Mouse (Mus musculus) A20 (cell line): ENCODE measurements around the gene Gldc.

Experiments used
- DNase-seq: peaks from one replicate; pipeline ENCODE4 v3.0.0-alpha.2; 2011; ENCODE audit warnings: low read depth, low spot score

Gene Gldc

DNA sequence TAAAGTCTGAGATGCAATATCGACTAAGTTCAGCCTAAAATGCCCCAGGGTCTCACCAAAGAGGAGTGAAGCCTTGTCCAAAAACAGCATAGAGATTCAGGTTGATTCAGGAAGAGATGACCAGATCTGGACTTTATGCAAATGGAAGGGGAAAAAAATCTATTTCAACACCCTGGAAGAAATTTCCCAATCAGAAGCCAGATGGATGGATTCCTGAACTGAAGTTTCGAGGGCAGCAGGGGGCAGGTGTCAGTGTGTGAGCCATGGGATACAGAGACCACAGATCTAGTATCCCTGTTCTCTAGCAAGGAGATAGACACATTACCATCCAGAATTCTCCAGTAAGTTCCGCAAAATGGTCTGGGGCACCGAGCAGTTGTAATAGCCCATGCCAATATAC, 17.0 kb downstream of the Gldc start:
- DNase-seq = no peak

DNA sequence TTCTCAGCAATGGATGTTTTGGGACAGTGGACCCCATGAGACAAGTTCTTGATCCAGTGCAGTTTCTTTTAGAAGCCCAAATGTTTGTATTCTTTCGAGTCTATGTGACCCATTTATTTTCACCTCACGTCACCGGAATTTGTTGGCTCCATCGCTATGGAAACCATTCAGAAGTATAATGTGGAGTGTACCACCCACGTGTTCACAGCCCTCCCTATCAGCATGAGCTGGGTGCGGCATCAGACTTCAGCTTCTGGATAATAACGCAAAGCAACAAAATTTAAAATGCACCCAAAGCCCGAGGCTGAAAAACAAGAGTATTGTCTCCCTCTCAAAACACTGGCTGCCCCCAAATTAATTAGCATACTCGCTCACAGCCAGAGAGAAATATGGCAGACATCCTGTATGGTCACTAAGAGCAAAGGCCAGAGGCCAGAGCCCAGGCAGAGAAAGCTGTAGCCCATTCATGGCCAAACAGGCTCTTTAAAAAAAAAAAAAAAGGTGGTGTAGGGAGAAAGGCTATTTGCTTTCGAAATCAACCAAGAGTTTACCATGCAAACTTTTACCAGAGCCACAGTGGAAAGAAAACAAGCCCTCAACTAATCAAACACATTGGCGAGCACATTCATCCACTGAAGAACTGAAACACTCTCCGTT, 18.1 kb downstream of the Gldc start:
- no peak for DNase-seq

DNA sequence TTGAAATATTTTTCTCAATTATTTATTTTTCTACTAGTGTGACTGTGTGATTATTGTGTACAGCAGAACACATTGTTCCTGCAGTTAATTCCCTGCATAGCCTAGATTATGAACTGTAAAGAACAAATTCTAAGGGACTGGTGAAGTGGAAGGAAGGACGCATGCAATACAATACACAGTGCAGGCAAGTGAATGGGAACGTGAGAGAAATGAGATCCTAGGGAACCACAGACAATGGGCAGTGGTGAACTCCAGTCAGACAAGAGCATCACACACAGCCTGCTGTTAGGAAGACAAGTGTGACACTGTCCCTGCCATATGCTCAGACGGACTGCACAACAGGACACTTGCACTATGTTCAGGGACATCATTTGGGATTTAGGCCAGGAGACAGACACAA, 21.5 kb downstream of the Gldc start:
- no peak for DNase-seq

DNA sequence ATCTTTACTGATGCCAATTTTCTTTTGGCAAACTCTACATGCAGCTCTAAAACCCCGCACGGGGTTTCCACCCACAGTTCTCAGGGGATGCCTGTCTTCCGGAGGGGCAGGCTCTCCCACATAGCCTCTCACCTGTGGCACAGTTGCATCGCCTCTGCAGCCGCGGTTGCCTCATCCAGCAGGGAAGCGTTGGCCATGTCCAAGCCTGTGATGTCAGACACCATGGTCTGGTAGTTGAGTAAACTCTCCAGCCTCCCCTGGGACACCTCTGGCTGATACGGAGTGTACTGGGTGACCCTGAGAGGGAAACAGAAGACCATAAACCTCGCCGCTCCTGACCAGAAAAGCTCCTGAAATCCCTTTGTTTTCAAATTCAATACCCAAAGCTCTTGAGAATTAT, 23.9 kb downstream of the Gldc start:
- no peak for DNase-seq

DNA sequence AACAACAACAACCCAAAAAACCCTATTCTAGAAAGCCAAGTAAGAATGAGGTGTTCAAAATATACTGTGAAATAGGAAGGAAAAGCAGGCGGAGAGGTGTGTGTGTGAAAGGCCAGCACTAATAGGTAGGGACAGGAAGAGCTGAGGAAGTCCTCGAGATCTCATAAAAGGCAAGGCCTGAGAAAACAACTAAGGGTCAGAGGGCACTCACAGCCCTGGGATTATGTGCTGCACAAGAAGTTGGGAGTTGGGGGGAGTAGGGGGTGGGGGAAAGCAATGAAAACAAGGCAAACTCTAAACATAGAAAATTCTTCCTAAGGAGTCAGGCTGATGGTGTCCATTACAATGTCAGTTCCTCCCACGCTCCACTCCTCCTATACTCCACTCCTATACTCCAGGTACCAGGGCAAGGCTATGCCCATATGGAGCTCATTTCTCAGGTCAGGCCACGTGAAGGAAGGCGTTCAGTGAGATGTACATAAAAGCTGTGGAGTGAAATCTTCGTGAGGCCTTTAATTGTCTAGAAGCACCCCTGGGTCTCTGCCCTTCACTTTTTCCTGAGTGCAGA, 25.9 kb downstream of the Gldc start:
- no peak for DNase-seq

DNA sequence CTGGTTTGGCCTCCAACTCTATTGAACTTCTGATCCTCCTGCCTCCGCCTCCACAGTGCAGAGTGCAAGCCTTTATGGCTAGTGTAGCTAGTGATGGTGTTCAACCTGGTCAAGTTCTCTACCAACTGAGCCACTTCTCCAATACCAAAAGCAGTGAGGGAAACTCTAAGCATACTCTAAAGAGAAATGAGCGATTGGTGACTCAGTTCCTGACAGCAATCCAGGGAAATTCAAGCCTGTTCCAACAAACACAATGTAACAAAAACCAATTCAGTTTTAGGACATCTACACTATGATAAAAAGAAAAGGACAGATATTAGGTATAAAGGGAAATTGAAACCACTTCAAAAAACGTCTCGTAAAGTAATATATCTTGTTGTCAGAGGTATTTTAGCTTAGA, 27.9 kb downstream of the Gldc start:
- DNase-seq = no peak

DNA sequence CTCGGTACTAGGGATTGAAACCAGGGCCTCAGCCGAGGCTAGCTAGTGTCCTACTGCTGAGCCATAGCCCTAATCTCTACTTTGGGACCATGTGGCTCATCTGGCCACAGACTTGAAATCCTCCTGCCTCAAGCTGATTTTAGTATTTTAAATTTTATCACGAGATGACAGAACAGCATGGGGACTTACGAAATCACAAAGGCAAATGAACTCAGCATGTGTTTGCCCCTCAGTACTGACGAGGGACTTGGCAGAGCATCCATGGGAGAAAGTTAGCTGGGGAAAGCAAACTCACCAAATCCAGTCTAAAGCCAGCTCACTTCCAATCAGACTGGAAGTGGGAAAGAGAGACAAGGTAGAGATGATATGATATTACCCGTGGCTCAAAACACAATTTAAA, 28.5 kb downstream of the Gldc start:
- no peak for DNase-seq

DNA sequence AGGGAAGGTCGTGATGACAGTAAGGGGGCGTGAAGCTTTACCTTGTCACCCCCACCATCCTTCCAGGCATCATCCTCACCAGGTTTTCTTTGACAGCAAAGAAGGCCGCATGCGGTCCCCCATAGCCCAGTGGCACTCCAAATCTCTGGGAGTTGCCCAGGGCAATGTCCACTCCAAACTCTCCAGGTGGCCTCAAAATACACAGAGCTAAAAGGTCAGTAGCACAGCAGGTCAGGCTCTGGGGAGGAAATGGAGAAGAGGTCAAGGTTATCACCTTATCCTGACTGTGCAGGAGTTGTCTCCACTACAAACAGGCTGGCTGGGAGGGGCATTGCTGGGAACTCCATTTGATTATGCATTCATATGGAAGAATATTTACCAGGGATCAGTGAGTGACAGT, 30.1 kb downstream of the Gldc start:
- DNase-seq = no peak

DNA sequence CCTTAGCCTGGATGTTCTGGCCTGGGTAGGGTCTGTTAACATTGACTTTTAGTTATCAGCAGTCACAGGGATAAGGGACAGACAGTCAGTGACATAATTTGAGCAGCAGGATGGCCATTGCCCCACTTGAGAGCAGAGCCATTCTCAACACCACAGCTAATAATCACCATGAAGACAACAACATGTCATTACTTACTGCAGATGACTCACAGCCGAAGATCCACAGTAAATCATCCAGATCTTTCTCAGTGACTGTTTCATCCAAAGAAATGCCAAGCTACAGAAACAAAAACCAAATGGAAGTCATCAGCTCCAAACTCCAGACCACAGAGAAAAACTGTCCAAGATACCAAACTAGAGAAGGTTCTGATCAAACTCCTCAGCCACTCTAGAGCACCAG, 38.9 kb downstream of the Gldc start:
- DNase-seq = no peak

DNA sequence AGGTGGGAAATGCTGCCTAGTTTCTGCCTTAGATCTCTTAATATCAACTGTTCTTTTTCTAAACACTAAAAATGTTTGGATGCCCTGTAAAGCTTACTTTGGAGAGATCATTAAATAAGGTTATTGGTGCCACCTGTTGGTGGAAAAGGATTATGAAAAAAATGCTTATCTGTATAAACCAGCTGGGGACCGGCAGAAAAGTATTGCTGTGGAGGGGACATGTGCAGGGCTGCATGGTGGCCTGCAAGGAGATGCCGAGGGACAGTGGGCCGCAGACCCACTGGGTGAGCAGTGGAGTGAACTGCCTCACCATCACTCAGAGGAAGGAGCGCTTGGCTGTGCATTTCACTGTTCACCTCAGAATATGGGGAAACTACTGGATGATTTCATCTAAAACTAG, 47.1 kb downstream of the Gldc start:
- peak; percentile 56 for DNase-seq

DNA sequence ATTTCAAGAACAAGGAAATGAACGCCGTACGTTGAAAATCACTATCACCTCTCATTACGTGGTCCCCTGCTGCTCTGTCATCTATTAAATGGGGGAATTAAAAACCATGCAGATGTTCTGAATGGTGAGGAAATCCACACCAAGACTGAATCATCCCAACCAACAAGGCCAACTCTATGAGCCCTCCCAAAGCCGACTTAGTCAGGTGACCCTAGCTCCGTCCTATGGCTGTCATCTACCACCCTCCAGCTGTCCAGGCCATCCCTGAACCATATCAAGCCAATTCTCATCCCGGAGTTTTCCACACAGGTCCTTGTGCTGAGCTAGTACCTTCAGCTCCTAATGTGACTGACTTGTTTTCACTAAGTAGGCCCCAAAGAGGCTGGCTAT, 49.6 kb downstream of the Gldc start:
- no peak for DNase-seq

DNA sequence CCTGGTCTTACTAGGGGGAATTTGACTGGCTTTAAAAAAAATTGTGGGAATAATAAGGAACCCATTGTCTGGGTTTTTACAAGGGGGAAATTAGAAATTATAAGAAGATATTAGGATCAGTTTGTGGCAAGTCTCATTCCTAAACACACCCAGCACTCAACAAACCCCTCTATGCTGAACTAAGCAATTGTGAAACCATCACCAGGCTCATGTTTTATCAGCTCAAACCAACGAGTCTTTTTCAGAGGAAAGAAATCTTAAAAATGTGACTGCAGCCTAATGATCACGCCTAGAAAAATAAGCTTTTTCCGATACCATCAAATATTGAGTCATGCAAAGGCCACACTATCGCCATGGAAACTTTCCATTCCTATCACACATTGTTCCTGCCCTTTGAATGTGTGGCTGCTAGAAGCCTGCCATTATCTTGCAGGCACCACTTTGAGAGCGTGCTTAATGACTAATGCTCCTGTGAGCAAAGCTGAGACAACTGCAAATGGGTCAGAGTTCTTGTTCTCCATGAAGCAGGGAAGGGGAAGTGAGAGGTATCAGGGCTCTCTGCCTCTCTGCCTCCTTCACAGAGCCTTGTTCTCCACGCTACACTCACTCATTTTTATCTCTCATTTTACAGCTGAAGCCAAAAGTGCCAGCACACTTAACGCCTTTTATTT, 50.1 kb downstream of the Gldc start:
- DNase-seq = peak; percentile 10

DNA sequence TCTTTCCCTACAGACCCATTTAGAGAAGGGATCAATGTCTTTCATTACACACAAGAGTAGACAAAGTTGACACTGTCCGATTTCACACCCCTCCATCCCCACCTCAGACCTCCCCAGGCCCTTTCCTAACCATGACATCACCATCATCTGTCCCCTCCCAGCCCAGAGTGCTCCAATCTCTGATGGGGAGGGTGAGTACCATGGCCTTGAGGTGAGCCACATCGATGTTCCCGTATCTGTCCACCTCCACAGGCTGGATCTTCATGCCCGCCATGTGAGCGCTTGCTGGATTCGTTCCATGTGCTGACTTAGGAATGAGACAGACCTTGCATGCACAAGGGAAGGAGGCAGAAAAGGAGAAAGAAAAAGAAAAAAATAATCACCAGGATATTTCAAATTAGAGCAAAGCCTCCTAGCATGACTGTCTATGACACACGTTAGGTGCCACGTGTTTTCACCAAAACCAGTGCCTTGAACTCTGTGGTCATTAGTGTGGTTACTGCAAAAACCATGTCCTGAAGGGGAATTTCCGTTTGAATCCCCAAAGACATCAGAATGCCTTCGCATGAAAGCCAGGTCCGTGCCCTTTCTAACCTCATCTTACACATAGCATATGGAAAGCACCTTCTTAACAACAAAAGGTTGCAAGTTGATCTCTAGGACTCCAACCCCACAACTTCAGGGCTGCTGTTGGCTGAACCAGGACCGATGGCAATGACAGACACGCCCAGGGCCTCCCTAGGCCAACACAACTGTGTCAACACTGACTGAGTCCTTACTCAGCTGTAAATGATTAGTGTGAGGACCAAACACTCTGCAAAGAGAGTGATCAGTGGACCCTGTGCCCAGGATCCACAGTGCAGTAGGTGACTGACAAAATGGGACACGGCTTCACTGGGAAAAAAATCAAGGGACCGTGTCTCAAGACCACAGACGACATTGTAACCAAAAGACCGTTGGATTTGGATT, 56.6 kb downstream of the Gldc start:
- DNase-seq = no peak

DNA sequence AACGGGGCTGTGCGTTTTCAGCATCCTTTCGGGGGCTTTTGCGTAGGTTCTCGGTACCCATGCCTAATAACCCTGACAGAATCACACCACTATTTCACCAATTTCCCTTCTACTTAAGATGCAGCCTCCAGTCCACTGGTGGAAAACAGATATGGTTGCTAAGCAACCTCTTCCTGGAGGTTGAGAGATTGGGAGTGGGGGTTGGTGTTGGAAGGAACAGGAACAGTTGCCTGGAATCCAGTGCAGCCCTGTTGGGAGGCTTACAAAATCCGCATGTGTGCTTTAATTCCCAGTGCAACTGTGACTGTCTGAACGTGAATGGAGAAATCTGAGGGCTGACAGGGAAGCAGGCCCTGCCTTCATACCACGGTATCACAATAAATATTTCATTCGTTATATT, 57.5 kb downstream of the Gldc start:
- no peak for DNase-seq

DNA sequence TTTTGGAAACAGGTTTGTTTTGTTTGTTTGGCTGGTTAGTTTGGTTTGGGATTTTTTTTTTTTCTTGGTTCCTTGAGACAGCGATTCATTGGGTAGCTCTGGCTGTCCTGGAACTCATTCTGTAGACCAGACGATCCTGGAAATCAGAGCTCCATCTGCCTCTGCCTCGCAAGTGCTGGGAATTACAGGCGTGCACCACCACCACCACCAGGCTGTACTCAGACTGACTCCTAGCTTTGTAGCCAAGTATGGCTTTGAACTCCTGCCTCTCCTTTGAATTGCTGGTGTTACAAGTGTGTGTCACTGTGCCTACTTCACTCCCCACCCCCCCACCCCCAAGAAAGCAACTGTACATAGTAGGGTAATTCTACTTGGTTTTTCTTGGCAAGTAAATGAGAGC, 58.0 kb downstream of the Gldc start:
- no peak for DNase-seq

DNA sequence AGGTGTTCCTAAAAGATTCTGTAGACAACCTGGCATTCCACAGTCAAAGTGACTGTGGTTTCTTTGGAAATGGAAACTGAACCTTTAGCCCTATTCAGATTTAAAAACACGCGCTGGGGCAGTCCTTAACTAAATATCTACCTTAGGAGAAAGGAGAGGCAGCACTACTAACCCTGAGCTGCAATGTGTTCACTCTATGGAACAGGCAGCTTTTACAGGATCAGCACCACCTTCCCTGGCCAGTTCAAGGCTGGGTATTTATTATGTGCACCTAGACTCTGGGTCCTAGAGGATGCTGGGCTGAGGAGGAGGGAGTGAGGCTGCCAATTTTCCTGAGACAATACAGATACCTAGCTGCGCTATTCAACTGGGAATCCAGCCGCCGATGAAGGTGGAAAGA, 59.6 kb downstream of the Gldc start:
- DNase-seq = no peak

DNA sequence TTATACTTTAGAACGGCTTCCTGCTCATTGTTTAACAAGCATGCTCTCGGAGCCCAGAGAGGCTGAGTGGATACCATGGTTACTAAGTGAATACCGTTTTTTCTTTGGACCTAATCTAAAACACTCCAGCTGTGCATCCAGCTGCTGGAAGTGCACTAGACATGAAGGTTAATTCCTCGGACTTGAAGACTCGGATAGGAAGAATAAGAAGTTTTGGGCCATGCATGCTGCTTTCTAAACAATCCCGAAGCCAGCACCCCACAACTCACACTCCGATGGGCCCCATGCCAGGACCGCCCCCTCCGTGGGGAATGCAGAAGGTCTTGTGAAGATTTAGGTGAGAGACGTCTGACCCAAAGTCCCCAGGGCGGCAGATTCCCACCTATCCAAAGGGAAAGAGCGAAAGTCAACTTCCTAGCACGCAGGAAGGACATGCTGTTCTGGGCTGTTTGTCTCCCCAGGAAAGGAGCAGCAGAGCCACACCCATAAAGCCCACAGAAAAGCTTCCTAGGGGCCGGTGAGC, 60.2 kb downstream of the Gldc start:
- DNase-seq = no peak

DNA sequence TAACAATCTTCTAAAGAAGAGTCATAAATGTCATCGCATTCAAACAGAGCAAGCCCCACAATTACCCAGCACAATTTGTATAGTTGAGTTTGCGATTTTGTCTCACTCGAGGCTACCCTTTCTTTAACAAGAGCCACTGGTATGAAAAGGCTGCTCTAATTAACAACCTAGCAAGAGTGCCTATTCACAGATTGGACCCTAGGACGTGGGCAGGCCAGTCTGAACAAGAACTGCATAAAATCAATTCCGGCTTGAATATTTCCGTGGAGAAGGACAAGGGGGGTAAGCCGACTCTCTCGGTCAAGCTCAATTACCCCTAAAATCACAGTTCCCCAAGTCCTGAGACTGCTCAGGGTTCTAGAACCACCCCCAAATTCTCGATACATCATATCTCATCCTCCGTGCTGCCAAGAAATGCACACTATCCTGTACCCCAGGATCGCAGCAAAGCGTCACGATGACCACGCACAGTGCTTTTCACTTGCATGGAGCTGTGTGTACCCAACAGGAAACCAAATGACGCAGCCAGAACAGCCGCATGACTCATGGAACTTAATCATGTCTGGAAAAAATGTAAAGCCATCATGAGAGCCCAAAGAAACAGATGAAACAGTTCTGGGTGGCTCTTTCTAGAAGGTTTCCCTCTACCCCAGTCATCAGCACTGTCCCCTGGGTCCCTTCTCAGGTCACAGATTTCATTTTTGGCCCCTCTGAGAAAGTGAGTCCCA, 62.1 kb downstream of the Gldc start:
- DNase-seq = no peak

DNA sequence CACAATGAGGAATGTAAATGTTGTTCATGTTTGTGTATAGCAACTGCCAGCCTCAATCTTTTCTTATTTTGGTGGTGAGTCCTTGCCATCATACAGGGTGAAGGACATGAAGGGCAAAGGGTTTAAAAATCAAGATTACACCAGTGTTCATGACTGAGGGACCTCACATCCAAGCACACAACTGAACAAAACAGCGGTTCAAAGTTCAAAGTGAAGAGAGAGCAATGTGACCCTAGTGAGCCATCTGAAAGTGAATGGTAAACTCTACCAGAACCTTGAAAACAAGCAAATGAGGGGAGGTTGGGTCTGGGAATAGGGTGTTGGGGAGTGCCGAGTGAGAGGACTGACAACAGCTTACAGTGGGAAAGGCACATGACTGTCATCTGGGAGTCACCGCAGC, 63.8 kb downstream of the Gldc start:
- no peak for DNase-seq

DNA sequence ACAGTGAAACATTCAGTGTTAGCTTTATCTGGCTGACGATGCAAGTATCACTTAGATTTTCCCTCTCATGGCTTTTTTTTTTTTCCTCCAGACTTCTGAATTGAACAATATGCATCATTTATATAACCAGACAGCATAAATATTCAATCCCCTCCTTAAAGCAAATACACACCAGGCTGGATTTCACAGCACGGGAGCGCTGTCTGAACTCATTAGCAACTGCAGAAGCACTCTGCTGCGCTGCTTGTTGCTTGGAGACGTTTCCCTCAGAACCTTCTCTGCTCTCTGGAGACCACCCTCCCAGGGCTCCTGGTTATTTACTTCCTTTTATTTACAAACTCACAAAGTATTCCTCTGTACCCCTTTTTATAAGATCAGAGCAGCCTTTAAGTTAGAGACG, 66.1 kb downstream of the Gldc start:
- no peak for DNase-seq

DNA sequence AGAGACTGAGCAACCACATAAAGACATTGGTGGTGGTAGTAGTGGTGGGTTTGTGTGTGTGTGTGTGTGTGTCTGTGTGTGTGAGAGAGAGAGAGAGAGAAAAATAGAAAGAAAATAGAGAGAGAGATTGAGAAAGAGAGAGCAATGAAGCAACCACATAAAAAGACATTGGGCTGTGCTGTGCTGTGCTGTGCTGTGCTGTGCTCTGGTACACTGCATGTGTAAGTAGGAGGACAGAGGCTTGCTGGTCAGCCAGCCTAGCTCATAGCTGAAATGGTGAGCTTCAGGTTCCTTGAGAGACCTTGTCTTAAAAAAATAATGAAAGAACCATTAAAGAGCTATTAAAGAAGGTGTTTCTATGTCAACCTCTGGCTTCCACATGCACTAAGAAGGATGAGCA, 66.6 kb downstream of the Gldc start:
- DNase-seq = no peak
